Mouse (Mus musculus): ENCODE results near the gene Gm20821.
"Not testable (repeated sequence)": the region's sequence is repeated elsewhere in the genome, so short reads cannot be mapped to it uniquely, and the experiment has no call there.

Gm20821 gene

DNA sequence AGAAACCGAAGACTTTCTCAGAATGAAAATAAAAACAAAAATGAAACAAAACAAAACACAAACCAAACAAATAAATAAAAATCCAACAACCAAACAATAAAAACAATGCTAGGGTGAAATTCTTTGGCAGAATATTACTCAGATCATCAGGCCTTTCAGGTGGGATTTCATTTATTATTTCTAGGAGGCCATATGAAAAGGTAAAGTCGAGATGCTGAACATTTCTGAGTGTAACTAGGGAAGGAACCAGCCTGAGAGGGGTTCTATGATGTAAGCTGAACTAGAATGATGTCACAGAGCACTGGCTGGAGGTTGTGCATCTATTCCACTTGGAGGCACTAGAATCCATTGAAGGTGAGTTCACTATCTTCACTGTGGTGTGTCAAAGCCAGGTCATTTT is at the start of gene Gm20821:
TSS of gene Gm20821 (plus strand) at position 301 of the 400 bp plus-strand sequence.
- not testable (repeated sequence) for DNase-seq (ENCODE audit: inconsistent ontology term)

All from Muller cell, postnatal 12 days (primary cell).